ENCODE assay signal across 29 mouse cellular contexts in the genomic region with DNA sequence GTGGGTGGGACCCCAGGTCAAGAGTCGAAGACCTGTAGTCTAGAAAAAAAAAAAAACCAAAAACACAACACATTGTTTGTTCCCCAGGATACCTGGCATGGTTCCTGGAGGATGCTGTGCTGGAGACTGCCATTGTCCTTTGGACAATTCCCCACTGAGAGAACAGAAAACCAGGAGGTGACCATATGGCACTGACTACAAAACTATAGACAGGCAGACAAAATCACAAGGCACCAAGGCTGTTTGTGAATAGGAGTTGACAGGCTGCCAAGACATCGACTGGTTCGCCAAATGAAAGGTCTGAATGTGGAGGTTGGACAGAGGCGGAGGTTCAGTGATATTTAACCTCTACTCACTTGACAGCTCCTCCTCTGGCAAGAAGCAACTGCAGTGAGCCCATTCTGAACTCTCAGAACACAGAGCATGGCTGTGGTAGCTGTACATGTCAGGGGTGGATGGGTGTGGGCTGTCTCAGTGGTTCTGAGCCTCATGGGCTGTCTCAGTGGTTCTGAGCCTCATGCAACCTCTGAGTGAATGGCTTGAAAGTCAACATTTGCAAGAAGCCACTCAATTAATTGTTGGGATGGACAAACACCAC.
A peak's percentile ranks its signal among the peaks of the same experiment; 100 is the strongest.
DNase-seq lines count a peak whose midpoint lies in the region; ATAC-seq lines count a peak whose summit lies in the region.
"Had no signal": no experiment of that assay in that cellular context is flagged by ENCODE, and none has a peak within 500 bp of the region (broad histone marks: within the 10 kb centered on the region; RNA-seq: fewer than 3 reads in every experiment).

No protein-coding gene starts in this region.

- 73% methylated on average over 4 of the region's 4 CpGs for WGBS in hindbrain, embryonic 15.5 days
- 92% methylated on average over 4 of the region's 4 CpGs for WGBS in hindbrain, embryonic 11.5 days
- WGBS in forebrain, embryonic 15.5 days, result 76% methylated on average over 4 of the region's 4 CpGs
- WGBS in forebrain, embryonic 14.5 days, result 66% methylated on average over 4 of the region's 4 CpGs

- ATAC-seq in hindbrain, embryonic 15.5 days (ENCODE audit: low FRiP score, low read depth), result 0 out of 2 replicates have a peak, but pooled peaks have one; percentile 19
- ATAC-seq in hindbrain, embryonic 11.5 days (ENCODE audit: low FRiP score), result no peak
- ATAC-seq in forebrain, embryonic 15.5 days (replicated peaks), result no peak
- no peak for ATAC-seq in forebrain, embryonic 14.5 days
- ATAC-seq: hindbrain, embryonic 16.5 days; intestine, embryonic 15.5 days; midbrain, embryonic 15.5 days; Patski had no signal

- DNase-seq in hindbrain, embryonic 11.5 days (ENCODE audit: low spot score), result no peak
- DNase-seq in brain, adult 2 months (ENCODE audit: low read depth, low spot score), result peak; percentile 58
- DNase-seq in cerebellum, adult 11-12 months, result peak; percentile 64
- peak; percentile 65 for DNase-seq in cerebellum, adult 9-11 months
- no peak for DNase-seq in embryo, embryonic 10 days (ENCODE audit: low spot score)
- DNase-seq in forebrain, embryonic 14.5 days (ENCODE audit: low spot score), result no peak
- DNase-seq: adrenal gland, postnatal 25 days; gastrocnemius, postnatal 14 days; heart, postnatal 36 days; kidney, adult 2 months; kidney, postnatal 36 days; layer of hippocampus, postnatal 36 days; liver; lung, adult 2 months; lung, postnatal 14 days; thymus, adult 2 months; thymus, postnatal 36 days had no signal

- no peak overlapping the region for H3K4me3 ChIP-seq in hindbrain, embryonic 15.5 days
- no peak overlapping the region for H3K4me3 ChIP-seq in hindbrain, embryonic 11.5 days (ENCODE audit: low read depth, low read length)
- no peak overlapping the region for H3K4me3 ChIP-seq in forebrain, embryonic 15.5 days
- no peak overlapping the region for H3K4me3 ChIP-seq in forebrain, embryonic 14.5 days (ENCODE audit: low read depth, low read length)
- H3K4me3 ChIP-seq: embryonic facial prominence, embryonic 13.5 days; intestine, embryonic 15.5 days; midbrain, embryonic 10.5 days; midbrain, embryonic 15.5 days; myocyte; neural tube, embryonic 13.5 days had no signal

- no peaks in the 10 kb centered on the region for H3K9me3 ChIP-seq in hindbrain, embryonic 15.5 days
- no peaks in the 10 kb centered on the region for H3K9me3 ChIP-seq in hindbrain, embryonic 11.5 days (ENCODE audit: control insufficient read depth, low read length)
- H3K9me3 ChIP-seq in forebrain, embryonic 15.5 days, result no peaks in the 10 kb centered on the region; the same call in 1 of the 2 replicates
- 0 out of 2 replicates have a peak, but pooled peaks cover 3% of the 10 kb centered on the region for H3K9me3 ChIP-seq in forebrain, embryonic 14.5 days (replicated peaks; ENCODE audit: control insufficient read depth, low read length)
- H3K9me3 ChIP-seq: embryonic facial prominence, embryonic 13.5 days; intestine, embryonic 15.5 days; neural tube, embryonic 13.5 days had no signal

- no peaks in the 10 kb centered on the region for H3K36me3 ChIP-seq in hindbrain, embryonic 15.5 days
- no peaks in the 10 kb centered on the region for H3K36me3 ChIP-seq in hindbrain, embryonic 11.5 days (ENCODE audit: control insufficient read depth, insufficient read depth, low read length)
- no peaks in the 10 kb centered on the region for H3K36me3 ChIP-seq in forebrain, embryonic 15.5 days
- no peaks in the 10 kb centered on the region for H3K36me3 ChIP-seq in forebrain, embryonic 14.5 days (ENCODE audit: control insufficient read depth, insufficient read depth, low read length)
- H3K36me3 ChIP-seq: embryonic facial prominence, embryonic 13.5 days; intestine, embryonic 15.5 days; midbrain, embryonic 10.5 days; midbrain, embryonic 15.5 days; neural tube, embryonic 13.5 days had no signal

- no peak overlapping the region for H3K4me2 ChIP-seq in hindbrain, embryonic 15.5 days
- H3K4me2 ChIP-seq in hindbrain, embryonic 11.5 days (replicated peaks; ENCODE audit: low read depth, low read length), result no peak overlapping the region
- H3K4me2 ChIP-seq in forebrain, embryonic 15.5 days (replicated peaks), result no peak overlapping the region
- H3K4me2 ChIP-seq in forebrain, embryonic 14.5 days (ENCODE audit: low read length), result no peak overlapping the region
- H3K4me2 ChIP-seq: embryonic facial prominence, embryonic 13.5 days; heart, embryonic 11.5 days; intestine, embryonic 15.5 days; midbrain, embryonic 15.5 days; neural tube, embryonic 13.5 days had no signal

- H3K27ac ChIP-seq in hindbrain, embryonic 15.5 days (replicated peaks), result no peak overlapping the region
- no peak overlapping the region for H3K27ac ChIP-seq in hindbrain, embryonic 11.5 days (ENCODE audit: low read depth, low read length)
- H3K27ac ChIP-seq in forebrain, embryonic 15.5 days (replicated peaks), result no peak overlapping the region
- no peak overlapping the region for H3K27ac ChIP-seq in forebrain, embryonic 14.5 days (ENCODE audit: low read depth, low read length)
- H3K27ac ChIP-seq: embryonic facial prominence, embryonic 13.5 days; intestine, embryonic 15.5 days; liver, embryonic 14.5 days; midbrain, embryonic 10.5 days; midbrain, embryonic 15.5 days; neural tube, embryonic 13.5 days had no signal

- no peaks in the 10 kb centered on the region for H3K4me1 ChIP-seq in hindbrain, embryonic 15.5 days (replicated peaks)
- H3K4me1 ChIP-seq in hindbrain, embryonic 11.5 days (replicated peaks; ENCODE audit: control insufficient read depth, insufficient read depth, low read length), result no peaks in the 10 kb centered on the region
- no peaks in the 10 kb centered on the region for H3K4me1 ChIP-seq in forebrain, embryonic 15.5 days
- no peaks in the 10 kb centered on the region for H3K4me1 ChIP-seq in forebrain, embryonic 14.5 days (ENCODE audit: control insufficient read depth, insufficient read depth, low read length)
- H3K4me1 ChIP-seq: embryonic facial prominence, embryonic 13.5 days; intestine, embryonic 15.5 days; midbrain, embryonic 10.5 days; midbrain, embryonic 15.5 days; neural tube, embryonic 13.5 days had no signal

- H3K27me3 ChIP-seq in hindbrain, embryonic 15.5 days, result no peaks in the 10 kb centered on the region
- no peaks in the 10 kb centered on the region for H3K27me3 ChIP-seq in hindbrain, embryonic 11.5 days (ENCODE audit: control insufficient read depth, insufficient read depth, low read length)
- H3K27me3 ChIP-seq in forebrain, embryonic 15.5 days, result no peaks in the 10 kb centered on the region
- H3K27me3 ChIP-seq in forebrain, embryonic 14.5 days (replicated peaks; ENCODE audit: control insufficient read depth, insufficient read depth, low read length), result no peaks in the 10 kb centered on the region
- H3K27me3 ChIP-seq: embryonic facial prominence, embryonic 13.5 days; intestine, embryonic 15.5 days; midbrain, embryonic 15.5 days; neural tube, embryonic 13.5 days; Patski had no signal

- H3K9ac ChIP-seq in hindbrain, embryonic 15.5 days, result no peak overlapping the region
- no peak overlapping the region for H3K9ac ChIP-seq in hindbrain, embryonic 11.5 days (ENCODE audit: low read depth, low read length)
- no peak overlapping the region for H3K9ac ChIP-seq in forebrain, embryonic 15.5 days (replicated peaks)
- no peak overlapping the region for H3K9ac ChIP-seq in forebrain, embryonic 14.5 days (ENCODE audit: low read length)
- H3K9ac ChIP-seq: embryonic facial prominence, embryonic 13.5 days; intestine, embryonic 15.5 days; liver, embryonic 14.5 days; midbrain, embryonic 15.5 days; neural tube, embryonic 13.5 days had no signal

Comparison
In these comparisons a context has a peak if more than half of its experiments do, and no peak if none do; other contexts are left out.
1. DNase-seq: peak in brain, adult 2 months (single experiment), cerebellum, adult 11-12 months (single experiment) and cerebellum, adult 9-11 months (single experiment); none in hindbrain, embryonic 11.5 days (single experiment), embryo, embryonic 10 days (single experiment) and forebrain, embryonic 14.5 days (single experiment).